Mouse (Mus musculus) hindbrain, embryonic 12.5 days (tissue): ENCODE data around the gene Alg1. TPM values are rescaled to one million over a fixed set of nuclear protein-coding genes. Genes with fewer than 3 reads are reported as not detected.

Experiments used
- ATAC-seq: fragments of 200-750 bp; cut with Nextera tagmentation; 2 replicates; pipeline ENCODE4 v1.8.0; 2017; ENCODE audit warnings: moderate TSS enrichment; ENCODE audit not compliant: low FRiP score
- H3K27ac ChIP-seq: fragments of 300-500 bp; sonication (generic); 2 replicates; pipeline ENCODE4 v1.5.1; 2016; ENCODE audit warnings: mild to moderate bottlenecking
- H3K27me3 ChIP-seq: fragments of 300-500 bp; sonication (generic); 2 replicates; pipeline ENCODE4 v1.6.1; 2016; ENCODE audit warnings: mild to moderate bottlenecking
- H3K36me3 ChIP-seq: fragments of 300-500 bp; sonication (generic); 2 replicates; pipeline ENCODE4 v1.6.1; 2016; ENCODE audit warnings: mild to moderate bottlenecking
- H3K4me1 ChIP-seq: fragments of 300-500 bp; sonication (generic); 2 replicates; pipeline ENCODE4 v1.6.1; 2016
- H3K4me2 ChIP-seq: fragments of 300-500 bp; sonication (generic); replicated peaks from 2 replicates; pipeline ENCODE4 v1.6.1; 2016; ENCODE audit warnings: mild to moderate bottlenecking
- H3K4me3 ChIP-seq: fragments of 300-500 bp; sonication (generic); 2 replicates; pipeline ENCODE4 v1.5.1; 2016; ENCODE audit warnings: mild to moderate bottlenecking
- H3K9ac ChIP-seq: fragments of 300-500 bp; sonication (generic); 2 replicates; pipeline ENCODE4 v1.6.1; 2016; ENCODE audit warnings: mild to moderate bottlenecking, moderate library complexity
- H3K9me3 ChIP-seq: fragments of 300-500 bp; sonication (generic); replicated peaks from 2 replicates; pipeline ENCODE4 v1.6.1; 2016; ENCODE audit warnings: mild to moderate bottlenecking
- WGBS: fragments of 180-500 bp; shearing (Covaris S2); methylation state at CpG from one replicate; pipeline ENCODE4 v1.1.7; 2016; 5-methylcytosine and 5-hydroxymethylcytosine counted together
- polyA plus RNA-seq: library from polyadenylated mRNA; unstranded; fragments of >200 nt; fragmentation: Nextera tagmentation; extraction: Ambion mirVana; gene quantifications from 2 replicates; pipeline ENCODE4 v1.2.1, GENCODE M21; 2016

The Alg1 gene
- polyA plus RNA-seq, result 29.9 and 32.7 TPM in 2 replicates

- H3K9ac ChIP-seq, result peak within 1 kb of the TSS; percentile 72
- peak within 1 kb of the TSS; percentile 92 for H3K4me2 ChIP-seq
- H3K27me3 ChIP-seq, result no peaks in the 10 kb centered on the region
- H3K4me1 ChIP-seq, result peaks cover 7% of the 10 kb centered on the region
- ATAC-seq, result peak; percentile 94
- peak within 1 kb of the TSS; percentile 75 for H3K4me3 ChIP-seq
- H3K36me3 ChIP-seq, result peaks cover 10% of the 10 kb centered on the region; the same call in 1 of the 2 replicates
- peak within 1 kb of the TSS; percentile 9; the same call in 1 of the 2 replicates for H3K27ac ChIP-seq
- no peaks in the 10 kb centered on the region for H3K9me3 ChIP-seq
- WGBS, result 2% methylated on average over 45 of the region's 47 CpGs
Measured at GRCm38 (mm10) chr16:5233418-5234313, at the start of gene Alg1. Gene Alg1, plus strand, starts transcription at chr16:5233621.

DNA sequence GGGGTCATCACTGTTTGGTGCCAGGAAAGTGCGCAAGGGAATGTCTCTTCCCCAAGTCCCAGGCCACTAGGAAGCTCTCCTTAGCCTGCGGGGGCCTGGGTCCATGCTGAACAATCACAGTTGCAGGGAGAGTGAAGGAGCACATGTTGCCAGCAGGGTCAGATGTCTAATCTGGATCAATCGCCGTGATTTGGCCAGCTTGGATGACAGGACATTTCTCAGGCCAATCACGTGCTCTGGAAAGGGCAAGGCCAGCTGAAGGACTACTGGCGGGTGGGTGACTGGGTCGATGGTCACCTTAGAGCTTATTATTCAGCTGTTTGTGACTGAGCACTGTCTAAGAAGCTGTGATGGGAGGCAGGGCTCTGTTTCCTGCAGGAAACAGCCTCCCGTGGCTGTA lies 49.3 kb upstream of the Alg1 start:
- no peak overlapping the region for H3K4me3 ChIP-seq
- no peaks in the 10 kb centered on the region for H3K36me3 ChIP-seq
- WGBS, result 71% methylated on average over 8 of the region's 8 CpGs
- H3K27me3 ChIP-seq, result peaks cover 3% of the 10 kb centered on the region
- H3K9ac ChIP-seq, result no peak overlapping the region
- H3K4me1 ChIP-seq, result no peaks in the 10 kb centered on the region
- no peak overlapping the region for H3K27ac ChIP-seq
- ATAC-seq, result no peak
- no peaks in the 10 kb centered on the region for H3K9me3 ChIP-seq
- no peak overlapping the region for H3K4me2 ChIP-seq

GRCm38 (mm10) chr16:5184956-5185355 lies 48.5 kb upstream of the Alg1 start:
- H3K4me2 ChIP-seq, result no peak overlapping the region

GRCm38 (mm10) chr16:5185691-5186090 lies 47.7 kb upstream of the Alg1 start:
- no peak overlapping the region for H3K9ac ChIP-seq
- no peak overlapping the region for H3K4me3 ChIP-seq
- no peaks in the 10 kb centered on the region for H3K9me3 ChIP-seq
- H3K27ac ChIP-seq, result no peak overlapping the region
- no peak overlapping the region for H3K4me2 ChIP-seq
- no peaks in the 10 kb centered on the region for H3K4me1 ChIP-seq
- H3K27me3 ChIP-seq, result peaks cover 3% of the 10 kb centered on the region
- ATAC-seq, result no peak
- WGBS, result 66% methylated on average over 7 of the region's 7 CpGs
- H3K36me3 ChIP-seq, result no peaks in the 10 kb centered on the region

More at GRCm38 (mm10) chr16:5184956-5185355, 48.5 kb upstream of the Alg1 start:
- no peaks in the 10 kb centered on the region for H3K36me3 ChIP-seq
- H3K4me1 ChIP-seq, result no peaks in the 10 kb centered on the region
- H3K9ac ChIP-seq, result no peak overlapping the region
- no peak for ATAC-seq
- H3K9me3 ChIP-seq, result no peaks in the 10 kb centered on the region
- peaks cover 3% of the 10 kb centered on the region for H3K27me3 ChIP-seq
- no peak overlapping the region for H3K27ac ChIP-seq
- WGBS, result 86% methylated on average over 5 of the region's 5 CpGs
- H3K4me3 ChIP-seq, result no peak overlapping the region

- Histone ChIP-seq H3K36me3 (no peaks in the 10 kb centered on the region), H3K4me1 (no peaks in the 10 kb centered on the region), H3K4me3 (no peak overlapping the region), H3K27ac (no peak overlapping the region), H3K9ac (no peak overlapping the region), H3K9me3 (no peaks in the 10 kb centered on the region), H3K4me2 (no peak overlapping the region), H3K27me3 (peaks cover 3% of the 10 kb centered on the region)
- 78% methylated on average over 7 of the region's 7 CpGs for WGBS
- ATAC-seq, result no peak
Measured at GRCm38 (mm10) chr16:5186234-5186633, 47.2 kb upstream of the Alg1 start.

DNA sequence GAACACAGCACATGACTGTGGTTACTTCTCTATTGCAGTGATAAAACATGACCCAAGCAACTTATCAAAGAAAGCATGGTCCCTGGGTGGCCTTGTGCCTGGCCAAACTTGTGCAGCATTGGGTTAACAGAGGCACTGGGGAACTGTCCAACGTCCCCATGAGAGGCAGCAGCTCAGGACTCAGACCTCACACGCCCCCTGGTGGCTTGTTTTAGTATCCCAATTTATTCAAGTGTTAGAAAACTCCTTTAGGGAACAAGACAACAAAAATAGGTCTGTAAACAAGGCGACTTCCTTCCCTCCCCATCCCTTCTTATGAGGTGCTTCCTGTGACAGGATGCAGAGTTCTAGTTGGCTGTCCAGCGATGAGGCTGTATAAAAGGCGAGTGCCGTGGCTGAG lies 38.3 kb upstream of the Alg1 start:
- no peaks in the 10 kb centered on the region for H3K4me1 ChIP-seq
- ATAC-seq, result no peak
- 29% methylated on average over 6 of the region's 6 CpGs for WGBS

DNA sequence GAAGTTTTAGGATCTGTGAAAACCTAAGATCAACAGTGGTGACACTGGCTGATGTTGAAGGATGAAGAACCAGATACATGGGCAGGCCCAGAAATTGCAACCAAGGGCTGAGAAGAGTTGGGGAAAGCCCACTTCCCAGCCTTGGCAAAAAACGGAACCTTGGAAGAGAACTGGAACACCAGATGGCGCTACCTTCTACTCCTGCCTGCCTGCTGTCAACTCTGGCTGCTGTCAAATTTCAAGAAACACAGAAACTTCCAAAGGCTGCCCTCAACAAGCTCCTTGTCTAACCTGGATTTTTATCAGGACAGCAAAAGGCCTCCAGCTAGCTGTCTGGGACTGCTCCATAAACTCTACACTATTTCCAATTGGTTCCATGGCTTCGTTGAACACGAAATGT lies 30.7 kb upstream of the Alg1 start:
- H3K9ac ChIP-seq, result no peak overlapping the region
- peaks cover 7% of the 10 kb centered on the region for H3K4me1 ChIP-seq
- WGBS, result 14% methylated on average over 4 of the region's 4 CpGs
- H3K36me3 ChIP-seq, result peaks cover 9% of the 10 kb centered on the region; the same call in 1 of the 2 replicates
- peak overlapping the region; percentile 99 for H3K4me2 ChIP-seq
- H3K4me3 ChIP-seq, result peak overlapping the region; percentile 83
- peaks cover 8% of the 10 kb centered on the region; the same call in 1 of the 2 replicates for H3K27me3 ChIP-seq
- no peak overlapping the region for H3K27ac ChIP-seq
- ATAC-seq, result no peak
- no peaks in the 10 kb centered on the region for H3K9me3 ChIP-seq

More for the DNA sequence above, 38.3 kb upstream of the Alg1 start:
- Histone ChIP-seq H3K4me3 (no peak overlapping the region), H3K9me3 (no peaks in the 10 kb centered on the region), H3K36me3 (peaks cover 11% of the 10 kb centered on the region; the same call in 1 of the 2 replicates), H3K27me3 (no peaks in the 10 kb centered on the region; the same call in 1 of the 2 replicates), H3K27ac (no peak overlapping the region), H3K4me2 (no peak overlapping the region), H3K9ac (no peak overlapping the region)

GRCm38 (mm10) chr16:5203200-5203599 lies 30.2 kb upstream of the Alg1 start:
- H3K27me3 ChIP-seq, result peaks cover 8% of the 10 kb centered on the region; the same call in 1 of the 2 replicates
- H3K9ac ChIP-seq, result peak overlapping the region; percentile 69
- H3K36me3 ChIP-seq, result peaks cover 8% of the 10 kb centered on the region; the same call in 1 of the 2 replicates
- H3K4me2 ChIP-seq, result peak overlapping the region; percentile 99
- ATAC-seq, result peak; percentile 66
- no peaks in the 10 kb centered on the region for H3K9me3 ChIP-seq
- H3K27ac ChIP-seq, result no peak overlapping the region
- peaks cover 7% of the 10 kb centered on the region for H3K4me1 ChIP-seq
- H3K4me3 ChIP-seq, result peak overlapping the region; percentile 83
- 2% methylated on average over 36 of the region's 36 CpGs for WGBS

- H3K27me3 ChIP-seq, result peaks cover 8% of the 10 kb centered on the region; the same call in 1 of the 2 replicates
- H3K4me2 ChIP-seq, result peak within 1 kb of the TSS; percentile 99
- peak within 1 kb of the TSS; percentile 30; the same call in 1 of the 2 replicates for H3K27ac ChIP-seq
- H3K36me3 ChIP-seq, result peaks cover 8% of the 10 kb centered on the region; the same call in 1 of the 2 replicates
- H3K4me3 ChIP-seq, result peak within 1 kb of the TSS; percentile 83
- peaks cover 7% of the 10 kb centered on the region for H3K4me1 ChIP-seq
- WGBS, result 4% methylated on average over 40 of the region's 40 CpGs
- H3K9ac ChIP-seq, result peak within 1 kb of the TSS; percentile 69
- ATAC-seq, result peak; percentile 91
- H3K9me3 ChIP-seq, result no peaks in the 10 kb centered on the region
Measured at GRCm38 (mm10) chr16:5203668-5204433, 29.6 kb upstream of the Alg1 start, which contains the start of gene Nagpa. Gene Nagpa, minus strand, starts transcription at chr16:5204012.

GRCm38 (mm10) chr16:5205431-5205970 lies 27.9 kb upstream of the Alg1 start:
- Histone ChIP-seq H3K4me3 (no peak overlapping the region), H3K4me1 (peaks cover 7% of the 10 kb centered on the region), H3K9ac (no peak overlapping the region), H3K27me3 (peaks cover 8% of the 10 kb centered on the region; the same call in 1 of the 2 replicates), H3K27ac (no peak overlapping the region), H3K4me2 (no peak overlapping the region), H3K9me3 (no peaks in the 10 kb centered on the region), H3K36me3 (no peaks in the 10 kb centered on the region)
- no peak for ATAC-seq
- 92% methylated on average over 5 of the region's 5 CpGs for WGBS

- Histone ChIP-seq H3K9ac (no peak overlapping the region), H3K27me3 (peaks cover 11% of the 10 kb centered on the region; the same call in 1 of the 2 replicates), H3K36me3 (no peaks in the 10 kb centered on the region), H3K9me3 (no peaks in the 10 kb centered on the region), H3K4me1 (peaks cover 7% of the 10 kb centered on the region), H3K4me2 (no peak overlapping the region), H3K4me3 (no peak overlapping the region), H3K27ac (no peak overlapping the region)
- ATAC-seq, result no peak
- WGBS, result 81% methylated on average over 5 of the region's 5 CpGs
Measured at GRCm38 (mm10) chr16:5206051-5206450, 27.4 kb upstream of the Alg1 start.

DNA sequence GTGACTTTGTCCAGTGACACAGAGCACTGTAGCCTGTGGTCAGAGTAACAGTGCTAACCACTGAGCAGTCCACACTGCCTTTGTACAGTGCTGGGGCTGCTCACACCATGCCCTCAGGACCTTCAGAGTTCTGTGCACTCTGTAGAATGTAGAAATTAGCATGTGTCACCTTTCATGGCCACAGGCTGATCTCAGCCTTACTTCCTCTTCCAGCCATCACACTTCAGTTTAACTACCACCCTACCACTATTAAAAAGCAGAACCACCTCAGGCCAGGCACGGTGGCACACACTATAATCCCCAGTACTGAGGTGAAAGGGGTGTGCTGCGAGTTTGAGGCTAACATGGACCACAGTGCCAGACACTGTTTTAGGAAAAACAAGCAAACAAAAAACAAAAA lies 23.1 kb upstream of the Alg1 start:
- H3K4me1 ChIP-seq, result no peaks in the 10 kb centered on the region
- H3K9me3 ChIP-seq, result no peaks in the 10 kb centered on the region
- no peak for ATAC-seq
- H3K4me2 ChIP-seq, result no peak overlapping the region
- WGBS, result 79% methylated on average over 2 of the region's 2 CpGs
- peaks cover 9% of the 10 kb centered on the region; the same call in 1 of the 2 replicates for H3K27me3 ChIP-seq
- H3K9ac ChIP-seq, result no peak overlapping the region
- H3K36me3 ChIP-seq, result no peaks in the 10 kb centered on the region
- no peak overlapping the region for H3K4me3 ChIP-seq
- H3K27ac ChIP-seq, result no peak overlapping the region
